Mouse (Mus musculus) forebrain, embryonic 16.5 days (tissue): ENCODE measurements at regions not wholly inside any gene's neighbourhood (a gene's known extent, or its start where the extent isn't known, plus 50 kb on each side); places are given as distances from the start of the nearest gene placed in this dataset.

ENCODE experiments used
- ATAC-seq: fragments of 200-750 bp; cut with Nextera tagmentation; 2 replicates; pipeline ENCODE4 v1.8.0; 2017; ENCODE audit warnings: mild to moderate bottlenecking, moderate library complexity
- H3K27ac ChIP-seq: fragments of 300-500 bp; sonication (generic); 2 replicates; pipeline ENCODE4 v1.5.1; 2014; ENCODE audit warnings: low read length, control low read depth
- H3K27me3 ChIP-seq: fragments of 300-500 bp; sonication (generic); replicated peaks from 2 replicates; pipeline ENCODE4 v1.6.1; 2014; ENCODE audit warnings: low read length; ENCODE audit not compliant: control insufficient read depth, insufficient read depth
- H3K36me3 ChIP-seq: fragments of 300-500 bp; sonication (generic); 2 replicates; pipeline ENCODE4 v1.6.1; 2014; ENCODE audit not compliant: control insufficient read depth, insufficient read depth
- H3K4me1 ChIP-seq: fragments of 300-500 bp; sonication (generic); replicated peaks from 2 replicates; pipeline ENCODE4 v1.6.1; 2014; ENCODE audit warnings: low read length; ENCODE audit not compliant: control insufficient read depth, insufficient read depth
- H3K4me2 ChIP-seq: fragments of 300-500 bp; sonication (generic); 2 replicates; pipeline ENCODE4 v1.6.1; 2014; ENCODE audit warnings: mild to moderate bottlenecking, low read length, control low read depth
- H3K4me3 ChIP-seq: fragments of 300-500 bp; sonication (generic); replicated peaks from 2 replicates; pipeline ENCODE4 v1.5.1; 2014; ENCODE audit warnings: mild to moderate bottlenecking, low read length, control low read depth
- H3K9ac ChIP-seq: fragments of 300-500 bp; sonication (generic); replicated peaks from 2 replicates; pipeline ENCODE4 v1.6.1; 2014; ENCODE audit warnings: low read depth, low read length, control low read depth
- H3K9me3 ChIP-seq: fragments of 300-500 bp; sonication (generic); 2 replicates; pipeline ENCODE4 v1.6.1; 2016; ENCODE audit warnings: low read length; ENCODE audit not compliant: control insufficient read depth
- WGBS: fragments of 180-500 bp; shearing (Covaris S2); extraction: QIAGEN DNeasy Blood & Tissue Kit; methylation state at CpG from one replicate; pipeline ENCODE4 v1.1.7; 2014; 5-methylcytosine and 5-hydroxymethylcytosine counted together

GRCm38 (mm10) chr1:76654826-76655225 lies 860.1 kb downstream of the Epha4 start:
- 58% methylated on average over 1 of the region's 1 CpGs for WGBS

GRCm38 (mm10) chr1:76658228-76658627 lies 856.7 kb downstream of the Epha4 start:
- H3K36me3 ChIP-seq: no peaks in the 10 kb centered on the region
- no peaks in the 10 kb centered on the region for H3K27me3 ChIP-seq
- no peak overlapping the region for H3K4me2 ChIP-seq
- no peak overlapping the region for H3K27ac ChIP-seq
- H3K9ac ChIP-seq: no peak overlapping the region
- H3K4me3 ChIP-seq: no peak overlapping the region
- no peaks in the 10 kb centered on the region for H3K4me1 ChIP-seq
- ATAC-seq: no peak
- no peaks in the 10 kb centered on the region for H3K9me3 ChIP-seq
- 80% methylated on average over 4 of the region's 4 CpGs for whole genome bisulfite sequencing

More at GRCm38 (mm10) chr1:76654826-76655225, 860.1 kb downstream of the Epha4 start:
- ATAC-seq: no peak
- Histone ChIP-seq H3K27ac (no peak overlapping the region), H3K27me3 (no peaks in the 10 kb centered on the region), H3K4me3 (no peak overlapping the region), H3K9me3 (no peaks in the 10 kb centered on the region), H3K4me2 (no peak overlapping the region), H3K36me3 (no peaks in the 10 kb centered on the region), H3K9ac (no peak overlapping the region), H3K4me1 (no peaks in the 10 kb centered on the region)

DNA sequence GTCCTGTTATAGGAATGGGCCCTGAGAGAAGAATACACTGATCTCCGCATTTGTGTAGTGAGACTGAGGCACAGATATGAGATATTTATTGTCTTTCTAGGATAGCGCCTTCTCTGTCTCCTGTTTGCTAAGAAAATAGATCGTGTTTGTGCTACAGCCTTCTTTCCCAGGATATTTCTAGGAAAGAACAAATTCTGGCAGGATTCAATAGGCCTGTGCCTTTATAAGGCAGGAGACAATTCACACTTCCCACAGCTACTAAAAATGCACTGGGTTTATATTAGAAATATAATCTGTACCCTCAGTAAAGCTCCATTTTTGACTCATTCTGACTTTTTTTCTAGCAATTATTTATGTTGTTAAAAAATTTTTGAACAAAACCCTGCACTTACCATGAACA lies 854.7 kb downstream of the Epha4 start:
- H3K4me3 ChIP-seq: no peak overlapping the region
- no peak overlapping the region for H3K4me2 ChIP-seq
- no peaks in the 10 kb centered on the region for H3K27me3 ChIP-seq
- WGBS: 92% methylated on average over 3 of the region's 3 CpGs
- H3K27ac ChIP-seq: no peak overlapping the region
- H3K36me3 ChIP-seq: no peaks in the 10 kb centered on the region
- H3K9ac ChIP-seq: no peak overlapping the region
- no peaks in the 10 kb centered on the region for H3K9me3 ChIP-seq
- ATAC-seq: no peak
- H3K4me1 ChIP-seq: no peaks in the 10 kb centered on the region

DNA sequence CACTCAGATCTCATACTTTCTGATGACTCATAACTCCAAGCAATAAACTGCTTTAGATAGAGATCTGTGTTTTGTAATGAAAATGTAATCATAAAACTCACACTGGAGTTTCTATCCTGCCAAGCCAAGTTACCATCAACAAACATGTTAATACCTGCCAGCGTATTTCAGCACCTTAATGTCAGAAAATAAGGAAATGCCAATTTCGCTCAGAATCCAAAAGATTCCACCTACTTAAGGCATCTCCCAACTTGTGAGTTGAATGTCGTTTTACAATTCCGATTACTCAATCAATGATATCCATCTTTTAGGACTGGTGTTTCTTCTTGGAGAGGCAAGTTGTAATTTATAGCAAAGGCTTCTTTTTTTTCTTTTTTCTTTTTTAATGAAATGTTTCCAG lies 850.5 kb downstream of the Epha4 start:
- Histone ChIP-seq H3K27me3 (no peaks in the 10 kb centered on the region), H3K4me3 (no peak overlapping the region), H3K4me2 (no peak overlapping the region), H3K36me3 (no peaks in the 10 kb centered on the region), H3K4me1 (no peaks in the 10 kb centered on the region), H3K9me3 (no peaks in the 10 kb centered on the region), H3K27ac (no peak overlapping the region), H3K9ac (no peak overlapping the region)
- ATAC-seq: no peak
- 92% methylated on average over 4 of the region's 4 CpGs for WGBS

DNA sequence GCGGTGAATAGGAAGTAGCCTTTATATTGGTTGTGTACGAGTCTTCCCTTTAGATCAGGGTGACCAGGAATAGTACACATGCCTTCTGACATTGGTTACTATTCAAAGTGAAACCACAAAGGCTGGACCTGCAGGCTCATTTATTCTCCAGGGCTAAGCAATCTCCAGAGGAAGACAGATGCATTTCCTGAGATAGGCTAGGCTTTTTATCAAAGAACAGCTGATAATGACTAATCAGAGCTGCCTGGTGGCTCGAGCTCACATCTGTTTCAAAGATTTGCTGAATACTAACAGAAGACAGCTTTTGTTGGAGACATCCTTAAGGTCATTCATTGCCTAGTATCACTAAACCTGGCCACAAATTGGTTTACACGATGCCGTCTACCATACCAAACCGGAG lies 838.1 kb downstream of the Epha4 start:
- H3K4me2 ChIP-seq: no peak overlapping the region
- no peak overlapping the region for H3K27ac ChIP-seq
- no peaks in the 10 kb centered on the region for H3K4me1 ChIP-seq
- H3K27me3 ChIP-seq: no peaks in the 10 kb centered on the region
- no peaks in the 10 kb centered on the region for H3K9me3 ChIP-seq
- no peaks in the 10 kb centered on the region for H3K36me3 ChIP-seq
- ATAC-seq: no peak
- 75% methylated on average over 6 of the region's 6 CpGs for WGBS
- H3K9ac ChIP-seq: no peak overlapping the region
- H3K4me3 ChIP-seq: no peak overlapping the region

DNA sequence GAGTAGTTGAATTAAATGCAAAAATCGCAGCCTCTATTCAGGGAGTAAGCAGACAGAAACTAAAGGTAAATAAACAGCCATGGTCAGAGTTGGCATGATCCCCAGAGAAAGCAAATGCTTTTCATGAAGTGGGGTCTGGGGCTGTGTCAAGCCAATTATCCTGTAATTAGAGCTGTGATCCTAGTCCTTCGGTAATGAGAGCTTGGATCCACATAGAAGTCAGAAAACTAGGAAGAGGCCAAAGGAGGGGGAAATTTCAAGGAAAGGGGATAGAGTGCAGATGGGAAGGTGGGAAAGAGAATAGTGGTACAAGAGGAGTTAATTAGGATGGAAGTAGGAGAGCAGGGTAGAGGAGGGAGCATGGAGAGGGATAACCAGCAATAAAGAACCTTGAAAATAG lies 809.3 kb downstream of the Epha4 start:
- 0 out of 2 replicates have a peak, but pooled peaks cover 2% of the 10 kb centered on the region for H3K4me1 ChIP-seq
- 4% methylated on average over 2 of the region's 2 CpGs for WGBS
- H3K27me3 ChIP-seq: no peaks in the 10 kb centered on the region
- H3K4me3 ChIP-seq: no peak overlapping the region
- H3K4me2 ChIP-seq: no peak overlapping the region
- H3K36me3 ChIP-seq: no peaks in the 10 kb centered on the region
- H3K9ac ChIP-seq: no peak overlapping the region
- H3K9me3 ChIP-seq: no peaks in the 10 kb centered on the region
- ATAC-seq: peak; percentile 88
- no peak overlapping the region for H3K27ac ChIP-seq

- H3K36me3 ChIP-seq: no peaks in the 10 kb centered on the region
- H3K9ac ChIP-seq: no peak overlapping the region
- 0 out of 2 replicates have a peak, but pooled peaks cover 7% of the 10 kb centered on the region for H3K4me1 ChIP-seq
- no peaks in the 10 kb centered on the region for H3K27me3 ChIP-seq
- H3K9me3 ChIP-seq: no peaks in the 10 kb centered on the region
- 22% methylated on average over 11 of the region's 11 CpGs for WGBS
- no peak for ATAC-seq
- no peak overlapping the region for H3K4me3 ChIP-seq
- no peak overlapping the region for H3K27ac ChIP-seq
- no peak overlapping the region for H3K4me2 ChIP-seq
These were observed 797.1 kb downstream of the Epha4 start for GRCm38 (mm10) chr1:76717639-76718292.

GRCm38 (mm10) chr1:76724453-76724852 lies 790.4 kb downstream of the Epha4 start:
- Histone ChIP-seq H3K27ac (no peak overlapping the region), H3K4me1 (no peaks in the 10 kb centered on the region), H3K27me3 (no peaks in the 10 kb centered on the region), H3K9me3 (no peaks in the 10 kb centered on the region), H3K4me2 (no peak overlapping the region), H3K9ac (no peak overlapping the region), H3K4me3 (no peak overlapping the region), H3K36me3 (no peaks in the 10 kb centered on the region)
- peak; percentile 80 for ATAC-seq
- WGBS: 49% methylated on average over 3 of the region's 3 CpGs

DNA sequence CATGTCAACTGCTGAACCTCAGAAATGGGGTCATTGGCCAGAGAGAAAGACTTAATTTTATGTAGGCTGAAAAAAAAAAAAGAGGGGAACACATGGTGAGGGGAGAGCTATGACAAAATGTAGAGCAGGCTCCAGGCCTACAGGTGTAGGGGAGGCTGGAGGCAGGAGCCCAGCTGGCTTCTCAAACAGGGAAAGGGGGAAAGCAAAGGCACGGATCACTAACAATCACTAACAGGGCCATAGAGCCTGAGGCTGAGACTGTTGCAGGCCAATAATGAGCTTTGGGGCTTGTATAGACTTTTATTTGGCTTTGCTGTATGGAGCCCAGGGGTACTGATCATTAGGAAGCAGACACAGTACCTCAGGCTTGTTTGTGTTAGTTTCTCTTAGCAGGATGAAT lies 777.9 kb downstream of the Epha4 start:
- Histone ChIP-seq H3K36me3 (no peaks in the 10 kb centered on the region), H3K4me2 (no peak overlapping the region), H3K27ac (no peak overlapping the region), H3K9me3 (no peaks in the 10 kb centered on the region), H3K4me3 (no peak overlapping the region), H3K4me1 (0 out of 2 replicates have a peak, but pooled peaks cover 3% of the 10 kb centered on the region), H3K27me3 (no peaks in the 10 kb centered on the region), H3K9ac (no peak overlapping the region)
- 26% methylated on average over 1 of the region's 1 CpGs for WGBS
- no peak for ATAC-seq

GRCm38 (mm10) chr1:76737663-76738062 lies 777.2 kb downstream of the Epha4 start:
- 0 out of 2 replicates have a peak, but pooled peaks cover 3% of the 10 kb centered on the region for H3K4me1 ChIP-seq
- H3K27ac ChIP-seq: no peak overlapping the region
- no peaks in the 10 kb centered on the region for H3K27me3 ChIP-seq
- no peak overlapping the region for H3K4me3 ChIP-seq
- H3K4me2 ChIP-seq: no peak overlapping the region
- 64% methylated on average over 2 of the region's 2 CpGs for WGBS
- H3K9ac ChIP-seq: no peak overlapping the region
- ATAC-seq: no peak
- no peaks in the 10 kb centered on the region for H3K36me3 ChIP-seq
- H3K9me3 ChIP-seq: no peaks in the 10 kb centered on the region
